Mouse (Mus musculus) adrenal gland, postnatal 36 days (tissue): Measurements from ENCODE around the gene Cmtm3. TPM values are rescaled to one million over a fixed set of nuclear protein-coding genes. Genes with fewer than 3 reads are reported as not detected.

Source experiments
- DNase-seq, 2 experiments: peaks; one replicate each; pipeline ENCODE4 v3.0.0; 2021; ENCODE audit warnings: mixed read lengths in 1 of 2
- total RNA-seq, 2 experiments: library from RNA; stranded (reverse); gene quantifications; 2 replicates each; pipeline ENCODE4 v1.2.3; 2021

Cmtm3 gene
- total RNA-seq, 2 experiments from 2014 or later, result 65.8 to 153 TPM

DNA sequence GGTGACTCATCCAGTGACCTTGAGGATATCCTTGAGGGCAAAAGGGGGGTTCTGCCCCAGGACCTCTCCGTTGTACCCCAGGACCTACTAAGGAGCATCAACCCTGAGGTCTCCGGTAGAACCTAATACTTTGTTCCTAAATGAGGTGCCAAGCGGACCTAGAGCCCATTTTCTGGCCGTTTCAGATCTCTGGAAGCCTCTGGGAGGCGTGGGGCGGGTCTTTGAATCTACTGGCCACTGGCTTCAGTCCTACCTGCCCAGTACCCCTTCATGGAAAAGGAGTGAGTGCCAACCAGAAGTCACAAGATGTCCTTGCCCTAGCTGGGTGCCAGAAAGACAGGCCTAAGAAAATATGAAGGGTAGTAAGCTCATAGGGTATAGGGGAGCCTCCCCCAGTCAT, 2.5 kb downstream of the Cmtm3 start:
- no peak for DNase-seq

- DNase-seq, result no peak
Measured at GRCm38 (mm10) chr8:104342426-104342825, 3.2 kb downstream of the Cmtm3 start.

DNA sequence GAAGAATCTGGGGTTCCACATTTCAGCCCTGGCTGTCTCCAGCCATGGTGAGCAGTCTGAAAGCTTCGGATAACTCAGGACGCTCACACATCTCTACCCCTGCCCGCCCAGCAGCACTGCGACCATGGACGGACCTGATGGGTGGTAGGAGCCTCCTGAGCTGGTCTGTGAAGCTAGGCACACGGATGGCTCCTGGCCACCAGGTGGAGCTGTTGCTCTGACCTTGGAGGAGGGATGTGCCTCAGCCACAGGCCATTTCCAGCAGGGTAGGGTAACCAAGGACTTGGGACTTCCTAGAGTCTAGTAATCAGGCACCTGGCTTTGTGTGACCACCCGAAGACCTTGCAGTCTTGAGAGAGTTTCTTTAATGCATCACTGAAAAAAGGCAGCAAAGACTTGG, 4.7 kb downstream of the Cmtm3 start:
- DNase-seq, result peak; percentile 90 to 93

- no peak for DNase-seq
Measured at GRCm38 (mm10) chr8:104344622-104345021, 5.4 kb downstream of the Cmtm3 start.

- DNase-seq, result peak; percentile 18 to 42
Measured at GRCm38 (mm10) chr8:104346706-104347105, 7.5 kb downstream of the Cmtm3 start.

DNA sequence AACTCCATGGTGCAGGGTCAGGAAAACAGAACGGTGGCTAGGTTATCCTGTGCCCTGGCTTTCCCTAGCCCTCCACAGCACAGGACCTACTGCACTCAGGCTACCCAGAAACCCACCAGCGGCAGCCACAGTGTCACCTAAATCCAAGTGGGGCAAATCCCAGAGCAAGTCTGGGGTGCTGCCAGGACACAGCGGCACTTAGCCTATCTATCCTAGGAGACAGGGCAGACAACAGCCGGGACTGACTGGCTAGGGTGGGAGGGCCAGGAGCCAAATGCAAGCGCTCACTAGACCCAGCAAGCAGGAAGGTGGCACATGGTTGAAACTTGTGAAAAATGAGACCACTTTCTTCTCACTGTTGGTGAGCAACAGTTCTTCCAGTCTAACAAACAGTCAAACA, 9.8 kb downstream of the Cmtm3 start:
- no peak for DNase-seq

- DNase-seq, result no peak
Measured at GRCm38 (mm10) chr8:104350047-104350446, 10.8 kb downstream of the Cmtm3 start.

GRCm38 (mm10) chr8:104353186-104353585, 14.0 kb downstream of the Cmtm3 start:
- DNase-seq, result no peak

DNA sequence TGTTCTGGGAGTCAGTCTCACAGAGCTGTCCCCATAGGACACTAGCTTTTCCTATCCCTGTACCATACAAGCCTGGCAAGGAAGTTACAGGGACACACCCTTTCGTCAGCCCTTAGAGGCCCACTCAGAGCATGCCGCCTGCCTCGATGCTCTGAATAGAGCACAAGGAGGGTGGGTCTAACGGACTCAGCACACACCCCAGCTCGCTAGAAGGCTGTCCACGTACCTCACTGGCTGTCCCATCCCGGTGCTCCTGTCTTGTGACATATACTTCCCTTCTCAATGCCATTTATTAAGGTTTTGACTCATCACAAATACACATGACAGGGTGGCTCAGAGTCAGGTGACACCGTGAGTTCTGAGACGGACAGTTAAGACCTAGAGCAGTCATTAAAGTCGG, 15.3 kb downstream of the Cmtm3 start:
- no peak for DNase-seq

DNA sequence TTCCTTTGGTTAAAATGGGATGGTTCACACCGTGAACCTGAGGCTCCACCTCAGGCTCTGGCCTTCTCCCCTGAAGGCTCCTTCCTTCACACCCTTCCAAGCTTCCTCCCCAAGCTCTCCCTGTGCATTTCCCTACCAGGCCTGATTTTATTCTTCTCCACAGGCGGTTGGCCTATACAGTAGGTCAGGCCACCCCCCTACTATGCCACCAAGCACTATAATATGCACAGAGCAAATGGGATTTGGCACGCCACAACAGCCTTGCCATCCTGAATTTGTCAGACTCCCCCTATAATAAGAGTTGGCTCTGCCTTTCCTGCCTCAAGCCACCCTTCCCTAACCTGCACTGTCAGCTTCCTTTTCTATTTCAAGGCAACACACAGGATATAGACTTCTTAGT, 19.4 kb downstream of the Cmtm3 start:
- DNase-seq, result no peak

GRCm38 (mm10) chr8:104359778-104360456, 20.7 kb downstream of the Cmtm3 start:
- DNase-seq, result no peak

- DNase-seq, result no peak
Measured at GRCm38 (mm10) chr8:104365695-104366094, 26.5 kb downstream of the Cmtm3 start.

DNA sequence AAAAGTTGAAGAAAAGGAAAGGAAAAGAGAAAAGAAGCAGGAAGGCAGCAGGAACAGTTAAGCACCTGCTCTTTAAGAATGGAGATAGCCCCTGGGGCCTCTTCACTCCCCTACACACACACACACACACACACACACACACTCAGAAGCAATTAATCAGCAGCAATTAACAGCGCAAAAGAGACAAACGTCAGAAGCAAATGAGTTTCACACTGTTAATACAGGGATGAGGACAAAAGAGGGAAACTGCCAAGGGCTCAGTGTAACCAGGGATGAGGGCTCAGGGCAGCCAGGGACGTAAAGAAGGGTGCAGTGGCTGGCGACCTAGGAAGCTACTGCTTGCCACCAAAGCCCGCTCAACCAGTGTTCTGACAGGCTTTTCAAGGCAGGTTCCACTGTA, 28.2 kb downstream of the Cmtm3 start:
- DNase-seq, result no peak

GRCm38 (mm10) chr8:104369591-104369990, 30.4 kb downstream of the Cmtm3 start:
- no peak for DNase-seq

GRCm38 (mm10) chr8:104370071-104370470, 30.9 kb downstream of the Cmtm3 start:
- peak; percentile 28 to 49 for DNase-seq

DNA sequence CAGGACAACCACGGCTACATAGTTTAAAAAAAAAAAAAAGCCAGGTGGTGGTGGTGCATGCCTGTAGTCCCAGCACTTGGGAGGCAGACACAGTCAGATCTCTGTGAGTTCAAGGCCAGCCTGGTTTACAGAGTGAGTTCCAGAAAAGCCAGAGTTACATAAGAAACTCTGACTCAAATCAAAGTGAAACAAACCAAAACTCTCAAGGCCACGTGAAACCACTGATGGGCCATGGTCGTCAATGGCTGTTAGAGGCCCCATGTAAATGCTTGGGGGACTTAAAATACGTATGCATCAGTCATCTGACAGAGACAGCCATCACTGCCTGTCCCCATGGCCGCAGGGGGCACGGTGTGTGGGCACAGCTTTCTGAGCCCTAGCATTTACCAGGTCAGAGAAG, 31.9 kb downstream of the Cmtm3 start:
- peak in 1 of 2 experiments; percentile 16 for DNase-seq

- no peak for DNase-seq
Measured at GRCm38 (mm10) chr8:104373779-104374178, 34.6 kb downstream of the Cmtm3 start.

DNA sequence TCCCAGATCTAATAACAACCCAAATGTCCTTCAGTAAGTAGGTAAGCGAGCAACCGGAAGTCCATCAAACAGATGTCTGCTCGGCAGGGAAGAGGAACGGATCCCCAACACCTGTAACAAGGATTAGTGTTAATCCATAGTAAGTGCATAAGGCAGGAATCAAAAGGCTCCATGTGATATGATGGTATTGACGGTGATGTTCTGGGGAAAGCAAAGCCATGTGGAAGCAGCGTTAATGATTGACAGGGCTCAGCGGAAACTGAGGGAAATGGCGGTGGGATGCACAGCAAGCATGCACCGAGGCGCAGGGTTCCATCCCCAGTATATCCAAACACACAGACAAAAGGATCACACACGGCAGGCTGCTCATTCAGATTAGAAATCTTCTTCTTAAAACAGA, 35.1 kb downstream of the Cmtm3 start:
- no peak for DNase-seq

DNA sequence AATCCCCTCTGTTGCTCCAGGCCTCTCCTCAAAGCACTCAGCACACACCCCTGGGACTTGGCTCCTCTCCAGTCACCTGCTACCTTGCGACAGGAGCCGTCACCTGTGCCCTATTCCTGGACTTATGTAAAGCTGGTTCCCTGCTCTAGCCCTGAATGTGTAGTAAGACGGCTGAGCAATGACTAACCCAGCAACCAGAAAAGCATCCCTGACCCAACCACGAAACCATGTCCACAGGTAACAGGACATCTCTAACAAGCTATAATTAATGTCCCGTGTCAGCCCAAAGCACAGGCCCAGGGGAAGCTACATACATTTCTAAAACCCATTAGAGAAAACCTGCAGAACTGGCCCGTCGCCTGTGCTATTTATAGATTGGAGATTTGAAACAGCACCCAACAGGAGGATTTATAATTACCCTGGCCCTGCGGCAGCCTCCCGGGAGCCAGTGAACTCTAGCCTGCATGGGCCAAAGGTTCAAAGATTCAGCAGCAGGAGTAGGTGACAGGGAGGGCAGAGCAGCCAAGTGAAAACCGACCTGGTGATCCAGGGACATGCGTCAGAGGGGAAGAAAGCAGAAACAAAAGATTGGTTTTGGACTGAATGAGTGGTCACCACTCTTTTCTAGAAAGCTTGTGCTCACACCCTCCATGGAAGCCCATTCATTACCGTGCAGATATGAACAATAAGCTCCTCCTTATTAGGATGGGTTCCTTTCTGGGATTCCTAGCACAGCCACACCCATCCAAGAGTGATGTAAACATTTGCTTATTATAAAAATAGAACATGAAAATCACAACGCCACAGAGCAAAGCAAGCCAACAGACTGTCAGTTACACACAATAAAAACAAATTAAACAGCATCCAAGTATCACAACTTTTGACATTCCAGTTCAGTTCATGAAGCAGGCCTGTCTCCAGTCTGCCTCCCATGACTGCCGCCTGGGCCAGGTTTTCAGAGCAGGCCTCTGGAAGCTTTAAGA, 35.9 kb downstream of the Cmtm3 start:
- peak in 1 of 2 experiments; percentile 52 for DNase-seq

- no peak for DNase-seq
Measured at GRCm38 (mm10) chr8:104375959-104376358, 36.7 kb downstream of the Cmtm3 start.

DNA sequence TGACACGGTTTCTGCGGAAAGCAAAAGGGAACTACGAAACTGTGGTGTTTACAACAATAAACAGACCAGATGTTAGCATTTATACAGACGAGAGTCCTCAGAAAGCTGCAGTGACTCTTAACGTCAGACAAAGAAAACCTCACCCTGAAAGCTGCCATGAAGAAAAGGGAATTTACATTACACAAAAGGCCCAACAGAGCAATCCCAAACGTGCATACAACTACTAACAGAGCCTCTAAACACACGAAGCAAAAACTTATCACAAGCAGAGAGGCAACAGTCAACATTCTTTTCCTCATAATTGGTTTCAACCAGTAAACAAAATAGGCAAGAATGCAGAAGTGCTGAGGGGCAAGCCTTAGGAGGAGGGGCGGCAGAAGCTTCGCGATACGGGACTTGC, 37.5 kb downstream of the Cmtm3 start:
- no peak for DNase-seq

DNA sequence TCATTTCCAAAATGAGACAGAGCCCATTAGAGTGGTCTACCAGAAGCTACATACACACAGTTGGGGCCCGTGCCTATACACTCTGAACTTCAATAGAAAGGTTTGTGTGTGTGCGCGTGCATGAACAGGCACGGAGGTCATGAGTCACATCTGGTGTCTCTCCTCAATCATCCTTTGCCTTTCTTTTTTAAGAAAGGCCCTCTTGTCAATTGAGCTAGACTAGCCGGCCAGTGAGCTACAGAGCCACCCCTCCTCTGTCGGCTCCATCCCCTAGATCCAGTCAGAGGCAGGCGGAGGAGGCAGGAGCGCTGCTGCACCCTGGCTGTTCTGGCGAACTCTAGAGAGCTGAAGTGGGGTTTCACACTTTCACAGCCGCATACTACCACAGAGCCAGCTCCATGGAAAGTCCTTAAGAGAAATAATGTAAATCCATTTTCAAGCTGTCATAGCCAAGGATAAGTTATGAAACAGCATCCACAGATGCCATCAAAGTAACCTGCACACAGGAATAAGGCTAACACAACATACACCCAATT, 40.2 kb downstream of the Cmtm3 start:
- no peak for DNase-seq

GRCm38 (mm10) chr8:104380269-104380668, 41.1 kb downstream of the Cmtm3 start:
- DNase-seq, result no peak
